ENCODE assay signal across 14 mouse cellular contexts in genomic region chr11:101459716-101460115, GRCm38 (mm10). TPM values are rescaled to one million over a fixed set of nuclear protein-coding genes. Genes with fewer than 3 reads are reported as not detected.
A peak's percentile ranks its signal among the peaks of the same experiment; 100 is the strongest.
DNase-seq lines count a peak whose midpoint lies in the region; ATAC-seq lines count a peak whose summit lies in the region.
"Had no signal": no experiment of that assay in that cellular context is flagged by ENCODE, and none has a peak within 500 bp of the region (broad histone marks: within the 10 kb centered on the region; RNA-seq: fewer than 3 reads in every experiment).

No protein-coding gene starts in this region.

- H3K27me3 ChIP-seq in lung, embryonic 16.5 days (ENCODE audit: control insufficient read depth, insufficient read depth, low read depth, low read length), result no peaks in the 10 kb centered on the region
- H3K27me3 ChIP-seq: limb, embryonic 12.5 days had no signal

- no peak overlapping the region for H3K4me3 ChIP-seq in lung, embryonic 16.5 days (ENCODE audit: low read length)
- H3K4me3 ChIP-seq: layer of hippocampus, adult 2 months; limb, embryonic 12.5 days had no signal

- peaks cover 17% of the 10 kb centered on the region; the same call in 1 of the 2 replicates for H3K4me1 ChIP-seq in lung, embryonic 16.5 days (replicated peaks; ENCODE audit: control insufficient read depth, insufficient read depth, low read length)

- DNase-seq in heart, adult 11 months, result peak; percentile 94
- DNase-seq in heart, postnatal 10 days, result no peak
- no peak for DNase-seq in lung, postnatal 25 days (ENCODE audit: low spot score)
- DNase-seq in kidney, postnatal 36 days, result peak; percentile 61 to 67
- no peak for DNase-seq in yolk sac, embryonic 10.5 days (ENCODE audit: low spot score)
- DNase-seq in urinary bladder, postnatal 25 days (ENCODE audit: low spot score), result no peak
- DNase-seq: heart, postnatal 4 days; midbrain, embryonic 14.5 days; thymus, postnatal 4 days had no signal

- no peak overlapping the region for H3K4me2 ChIP-seq in lung, embryonic 16.5 days (ENCODE audit: low read depth, low read length)
- H3K4me2 ChIP-seq: limb, embryonic 12.5 days had no signal

- ATAC-seq in lung, embryonic 16.5 days (ENCODE audit: low read depth), result peak; percentile 59
- ATAC-seq in monocyte, adult 5-6 weeks (replicated peaks; ENCODE audit: insufficient number of reproducible peaks, low FRiP score, low TSS enrichment, poor library complexity, severe bottlenecking), result no peak

- H3K9ac ChIP-seq in lung, embryonic 16.5 days (ENCODE audit: low read length), result no peak overlapping the region

- WGBS in lung, embryonic 16.5 days, result 33% methylated on average over 6 of the region's 6 CpGs

- intact Hi-C loops in heart, postnatal 10 days (cut with DNase I), result no loop called here

- no peak overlapping the region for H3K27ac ChIP-seq in lung, embryonic 16.5 days (ENCODE audit: low read length)
- H3K27ac ChIP-seq: layer of hippocampus, adult 2 months; limb, embryonic 12.5 days had no signal

- 0 out of 2 replicates have a peak, but pooled peaks cover 7% of the 10 kb centered on the region for H3K36me3 ChIP-seq in lung, embryonic 16.5 days (ENCODE audit: control insufficient read depth, insufficient read depth, low read length)

- no peaks in the 10 kb centered on the region for H3K9me3 ChIP-seq in lung, embryonic 16.5 days (ENCODE audit: control insufficient read depth, low read length)
- H3K9me3 ChIP-seq: limb, embryonic 12.5 days had no signal

RNA-seq across cellular contexts. Expression of gene Rnd2, which starts 5.1 kb away (rescaled TPM):
- total RNA-seq in heart, postnatal 10 days (2021), result 1 to 10 TPM; 6.5 to 8.4 TPM
- 6.7 and 7.6 TPM in 2 replicates for polyA plus RNA-seq in lung, embryonic 16.5 days (2015; fragmentation: Nextera tagmentation; extraction: Ambion mirVana)
- total RNA-seq in monocyte, adult 5-6 weeks (2017), result not detected in 3 replicates

RNA-seq across cellular contexts. Expression of gene Vat1, which starts 6.3 kb away (rescaled TPM):
- total RNA-seq in heart, postnatal 10 days (2021), result 10 to 100 TPM; 50.1 to 50.4 TPM
- 50.2 and 52.0 TPM in 2 replicates for polyA plus RNA-seq in lung, embryonic 16.5 days (2015; fragmentation: Nextera tagmentation; extraction: Ambion mirVana)
- 13.9 to 14.1 TPM (median 13.9 TPM) in 3 replicates for total RNA-seq in monocyte, adult 5-6 weeks (2017)

RNA-seq across cellular contexts. Expression of gene Ifi35, which starts 11.5 kb away (rescaled TPM):
- total RNA-seq in heart, postnatal 10 days (2021), result 10 to 100 TPM; 12.9 to 13.7 TPM
- polyA plus RNA-seq in lung, embryonic 16.5 days (2015; fragmentation: Nextera tagmentation; extraction: Ambion mirVana), result 27.3 and 29.1 TPM in 2 replicates
- 65.6 to 68.1 TPM (median 67.1 TPM) in 3 replicates for total RNA-seq in monocyte, adult 5-6 weeks (2017)

RNA-seq across cellular contexts. Expression of gene Rpl27, which starts 17.6 kb away (rescaled TPM):
- total RNA-seq in heart, postnatal 10 days (2021), result 10 to 100 TPM; 63.3 to 68.3 TPM
- polyA plus RNA-seq in lung, embryonic 16.5 days (2015; fragmentation: Nextera tagmentation; extraction: Ambion mirVana), result 273 and 291 TPM in 2 replicates
- 465 to 1,168 TPM (median 1,010 TPM) in 3 replicates for total RNA-seq in monocyte, adult 5-6 weeks (2017)

RNA-seq across cellular contexts. Expression of gene Ptges3l, which starts 34.6 kb away (rescaled TPM):
- total RNA-seq in heart, postnatal 10 days (2021), result 10 to 100 TPM; 37.4 to 39.7 TPM
- polyA plus RNA-seq in lung, embryonic 16.5 days (2015; fragmentation: Nextera tagmentation; extraction: Ambion mirVana), result 12.5 and 13.9 TPM in 2 replicates
- 2.7 TPM in 1 of 3 replicates, not detected in the others for total RNA-seq in monocyte, adult 5-6 weeks (2017)
- total RNA-seq: common myeloid progenitor, adult 5-6 weeks had no signal

Comparison
In these comparisons a context has a peak if more than half of its experiments do, and no peak if none do; other contexts are left out.
1. DNase-seq: peak in heart, adult 11 months (single experiment) and kidney, postnatal 36 days (2 of 2); none in heart, postnatal 10 days (0 of 2), lung, postnatal 25 days (single experiment), yolk sac, embryonic 10.5 days (single experiment) and urinary bladder, postnatal 25 days (single experiment).